Mouse (Mus musculus): ENCODE results near the gene Basp1.

GRCm38 (mm10) chr15:25416367-25416766 is 2.8 kb upstream of the Basp1 start:
- TF ChIP-seq POLR2A (IDR thresholded peaks at IDR 0.05; ENCODE audit: low read depth, low read length) (no peak), MAZ (IDR thresholded peaks at IDR 0.05; ENCODE audit: low read depth, low read length) (no peak), CTCF (conservative IDR thresholded peaks at IDR 0.05 in 1 of 2, IDR thresholded peaks at IDR 0.05 in 1 of 2; ENCODE audit: low read depth in 2 of 2, low read length in 2 of 2) (no peak), CHD1 (IDR thresholded peaks at IDR 0.05; ENCODE audit: low read depth, low read length) (no peak), RAD21 (IDR thresholded peaks at IDR 0.05; ENCODE audit: low read depth, low read length) (no peak), USF1 (IDR thresholded peaks at IDR 0.05; ENCODE audit: low read depth, low read length) (no peak), MXI1 (IDR thresholded peaks at IDR 0.05; ENCODE audit: low read depth, low read length) (no peak)

All from CH12.LX (cell line).